Mouse (Mus musculus) induced T-regulatory cell, adult 2 months (primary cell): ENCODE results near the gene Trim2.

Experiments used
- DNase-seq: peaks from one replicate; pipeline ENCODE4 v3.0.0-alpha.2; 2012; ENCODE audit warnings: low read depth

Trim2 gene

GRCm38 (mm10) chr3:84286311-84286710 is 20.4 kb downstream of the Trim2 start:
- DNase-seq = no peak

GRCm38 (mm10) chr3:84284796-84285195 is 21.9 kb downstream of the Trim2 start:
- DNase-seq = no peak

- DNase-seq = no peak
Observed at GRCm38 (mm10) chr3:84283524-84283923, 23.2 kb downstream of the Trim2 start.

GRCm38 (mm10) chr3:84281936-84282371 is 24.7 kb downstream of the Trim2 start:
- no peak for DNase-seq

- no peak for DNase-seq
Observed at GRCm38 (mm10) chr3:84278809-84279208, 27.9 kb downstream of the Trim2 start.

- DNase-seq = no peak
Observed at GRCm38 (mm10) chr3:84275124-84275523, 31.6 kb downstream of the Trim2 start.

- no peak for DNase-seq
Observed at GRCm38 (mm10) chr3:84272293-84273015, 34.2 kb downstream of the Trim2 start.

- no peak for DNase-seq
Observed at GRCm38 (mm10) chr3:84271794-84272193, 34.9 kb downstream of the Trim2 start.

- DNase-seq = no peak
Observed at GRCm38 (mm10) chr3:84271058-84271457, 35.6 kb downstream of the Trim2 start.

GRCm38 (mm10) chr3:84270624-84270995 is 36.1 kb downstream of the Trim2 start:
- no peak for DNase-seq

GRCm38 (mm10) chr3:84269987-84270623 is 36.6 kb downstream of the Trim2 start:
- no peak for DNase-seq

- peak; percentile 7 for DNase-seq
Observed at GRCm38 (mm10) chr3:84268434-84268833, 38.2 kb downstream of the Trim2 start.

GRCm38 (mm10) chr3:84266391-84266931 is 40.2 kb downstream of the Trim2 start:
- no peak for DNase-seq

GRCm38 (mm10) chr3:84265084-84265483 is 41.6 kb downstream of the Trim2 start:
- no peak for DNase-seq

- DNase-seq = no peak
Observed at GRCm38 (mm10) chr3:84264395-84264794, 42.3 kb downstream of the Trim2 start.

GRCm38 (mm10) chr3:84262804-84263203 is 43.9 kb downstream of the Trim2 start:
- DNase-seq = peak; percentile 14

- DNase-seq = no peak
Observed at GRCm38 (mm10) chr3:84261863-84262262, 44.8 kb downstream of the Trim2 start.

GRCm38 (mm10) chr3:84260837-84261236 is 45.8 kb downstream of the Trim2 start:
- DNase-seq = no peak

GRCm38 (mm10) chr3:84260024-84260535 is 46.6 kb downstream of the Trim2 start:
- DNase-seq = no peak

- peak; percentile 60 for DNase-seq
Observed at GRCm38 (mm10) chr3:84259281-84260023, 47.2 kb downstream of the Trim2 start.

- peak; percentile 8 for DNase-seq
Observed at GRCm38 (mm10) chr3:84258518-84259031, 48.1 kb downstream of the Trim2 start.

- DNase-seq = no peak
Observed at GRCm38 (mm10) chr3:84257989-84258517, 48.6 kb downstream of the Trim2 start.
